Mouse (Mus musculus) brown adipose tissue, adult 24 weeks (tissue): ENCODE data around the gene Ccdc22. TPM values are rescaled to one million over a fixed set of nuclear protein-coding genes. Genes with fewer than 3 reads are reported as not detected.

Source experiments
- polyA plus RNA-seq: library from polyadenylated mRNA; stranded (reverse); fragments of >200 nt; gene quantifications from 2 replicates; pipeline ENCODE4 v1.2.4, GENCODE M21; 2012; ENCODE audit not compliant: missing spikeins, insufficient read depth, insufficient read length

The Ccdc22 gene
- polyA plus RNA-seq, 1 experiment = 6.0 TPM

Other genes starting within 250 kb of the Ccdc22 start
- 0.46 and 0.75 TPM in 2 replicates for gene Usp27x, start 229.7 kb downstream of the Ccdc22 start, polyA plus RNA-seq
- not detected in 2 replicates for gene Foxp3, start 31.9 kb downstream of the Ccdc22 start, polyA plus RNA-seq
- gene Ppp1r3f, start 31.2 kb downstream of the Ccdc22 start, polyA plus RNA-seq = 2.2 and 2.4 TPM in 2 replicates
- gene Cacna1f, start 1.6 kb upstream of the Ccdc22 start, polyA plus RNA-seq = not detected in 2 replicates
- gene Syp, start 33.0 kb upstream of the Ccdc22 start, polyA plus RNA-seq = 13.0 and 15.6 TPM in 2 replicates
- gene Prickle3, start 51.7 kb upstream of the Ccdc22 start, polyA plus RNA-seq = 6.3 and 8.3 TPM in 2 replicates
- gene Plp2, start 65.9 kb upstream of the Ccdc22 start, polyA plus RNA-seq = 27.0 and 31.6 TPM in 2 replicates
- 2.9 and 3.4 TPM in 2 replicates for gene Magix, start 75.7 kb upstream of the Ccdc22 start, polyA plus RNA-seq
- 17.4 and 24.4 TPM in 2 replicates for gene Gpkow, start 91.6 kb upstream of the Ccdc22 start, polyA plus RNA-seq
- 41.8 and 42.4 TPM in 2 replicates for gene Wdr45, start 108.8 kb upstream of the Ccdc22 start, polyA plus RNA-seq
- gene Gm45208, start 116.7 kb upstream of the Ccdc22 start, polyA plus RNA-seq = 4.0 TPM in 1 of 2 replicates, not detected in the other
- 10.2 and 10.8 TPM in 2 replicates for gene Praf2, start 122.9 kb upstream of the Ccdc22 start, polyA plus RNA-seq
- not detected in 2 replicates for gene Ccdc120, start 145.4 kb upstream of the Ccdc22 start, polyA plus RNA-seq
- 22.3 and 27.5 TPM in 2 replicates for gene Tfe3, start 157.0 kb upstream of the Ccdc22 start, polyA plus RNA-seq
- 18.6 and 19.2 TPM in 2 replicates for gene Gripap1, start 184.2 kb upstream of the Ccdc22 start, polyA plus RNA-seq
- 0.21 TPM in 1 of 2 replicates, not detected in the other for gene Kcnd1, start 216.8 kb upstream of the Ccdc22 start, polyA plus RNA-seq
- gene Otud5, start 235.8 kb upstream of the Ccdc22 start, polyA plus RNA-seq = 14.1 and 23.4 TPM in 2 replicates